Comparison of ENCODE assay signal across 8 mouse cellular contexts in genomic region chr2:26352291-26352910, GRCm38 (mm10). TPM values are rescaled to one million over a fixed set of nuclear protein-coding genes. Genes with fewer than 3 reads are reported as not detected.
DNase-seq lines count a peak whose midpoint lies in the region; ATAC-seq and TF ChIP-seq lines count a peak whose summit lies in the region.

No protein-coding gene starts in this region.

- H3K36me3 ChIP-seq in kidney, postnatal 0 days (ENCODE audit: insufficient read depth, low read length): peaks cover 17% of the 10 kb centered on the region; the same call in 1 of the 2 replicates
- peaks cover 22% of the 10 kb centered on the region for H3K36me3 ChIP-seq in E14TG2a.4 (ENCODE audit: insufficient read depth, low read length)
- peaks cover 30% of the 10 kb centered on the region for H3K36me3 ChIP-seq in heart, embryonic 13.5 days
- H3K36me3 ChIP-seq in liver, embryonic 15.5 days (replicated peaks): peaks cover 6% of the 10 kb centered on the region; the same call in 1 of the 2 replicates
- no peaks in the 10 kb centered on the region for H3K36me3 ChIP-seq in stomach, postnatal 0 days (ENCODE audit: control insufficient read depth, insufficient read depth, low read length)

- H3K27ac ChIP-seq in kidney, postnatal 0 days: peak overlapping the region; percentile 72
- no peak overlapping the region for H3K27ac ChIP-seq in heart, embryonic 13.5 days (replicated peaks)
- H3K27ac ChIP-seq in liver, embryonic 15.5 days (replicated peaks): 0 out of 2 replicates have a peak overlapping the region, but pooled peaks have one; percentile 2
- 0 out of 2 replicates have a peak overlapping the region, but pooled peaks have one; percentile 40 for H3K27ac ChIP-seq in stomach, postnatal 0 days (replicated peaks)

- TF ChIP-seq EP300 in stomach, postnatal 0 days (optimal IDR thresholded peaks at IDR 0.05): no peak

- 3% methylated on average over 35 of the region's 36 CpGs for WGBS in kidney, postnatal 0 days
- 4% methylated on average over 36 of the region's 36 CpGs for WGBS in heart, embryonic 13.5 days
- WGBS in liver, embryonic 15.5 days (ENCODE audit: insufficient replicate concordance): 5% methylated on average over 36 of the region's 36 CpGs
- WGBS in stomach, postnatal 0 days: 3% methylated on average over 36 of the region's 36 CpGs

- intact Hi-C loops in left cerebral cortex, postnatal 14 days (cut with DNase I): loop anchor here (1.0 to 10.0 kb wide), 2 partner anchors 52 to 198 kb away; no protein-coding TSS in a partner anchor

- peak overlapping the region; percentile 95 for H3K9ac ChIP-seq in kidney, postnatal 0 days (ENCODE audit: low read depth, low read length)
- H3K9ac ChIP-seq in heart, embryonic 13.5 days: peak overlapping the region; percentile 97
- peak overlapping the region; percentile 75 for H3K9ac ChIP-seq in liver, embryonic 15.5 days
- H3K9ac ChIP-seq in stomach, postnatal 0 days (ENCODE audit: low read length): peak overlapping the region; percentile 96

- H3K4me2 ChIP-seq in kidney, postnatal 0 days (ENCODE audit: low read length): peak overlapping the region; percentile 98
- H3K4me2 ChIP-seq in heart, embryonic 13.5 days: peak overlapping the region; percentile 99
- peak overlapping the region; percentile 94 for H3K4me2 ChIP-seq in liver, embryonic 15.5 days
- peak overlapping the region; percentile 99 for H3K4me2 ChIP-seq in stomach, postnatal 0 days (replicated peaks; ENCODE audit: low read depth)

- no peaks in the 10 kb centered on the region for H3K27me3 ChIP-seq in kidney, postnatal 0 days (ENCODE audit: insufficient read depth, low read length)
- peaks cover 8% of the 10 kb centered on the region; the same call in 1 of the 2 replicates for H3K27me3 ChIP-seq in E14TG2a.4 (ENCODE audit: insufficient read depth, low read length)
- H3K27me3 ChIP-seq in heart, embryonic 13.5 days (replicated peaks): no peaks in the 10 kb centered on the region
- no peaks in the 10 kb centered on the region for H3K27me3 ChIP-seq in liver, embryonic 15.5 days
- no peaks in the 10 kb centered on the region for H3K27me3 ChIP-seq in stomach, postnatal 0 days (ENCODE audit: control insufficient read depth, insufficient read depth, low read length)

- H3K9me3 ChIP-seq in kidney, postnatal 0 days (replicated peaks; ENCODE audit: low read length): no peaks in the 10 kb centered on the region
- no peaks in the 10 kb centered on the region for H3K9me3 ChIP-seq in E14TG2a.4 (ENCODE audit: low read length)
- H3K9me3 ChIP-seq in heart, embryonic 13.5 days: no peaks in the 10 kb centered on the region
- no peaks in the 10 kb centered on the region for H3K9me3 ChIP-seq in liver, embryonic 15.5 days (replicated peaks)
- no peaks in the 10 kb centered on the region for H3K9me3 ChIP-seq in stomach, postnatal 0 days (ENCODE audit: control insufficient read depth, low read length)

- no peak for DNase-seq in kidney, postnatal 0 days (ENCODE audit: low spot score)
- no peak for DNase-seq in kidney, postnatal 4 days
- DNase-seq in cerebellum, adult 11-12 months: peak; percentile 71
- peak; percentile 60 for DNase-seq in stomach, postnatal 0 days (ENCODE audit: low spot score)
- DNase-seq in left cerebral cortex, postnatal 14 days (ENCODE audit: low spot score in 2 of 2): no peak

- H3K4me1 ChIP-seq in kidney, postnatal 0 days (replicated peaks; ENCODE audit: insufficient read depth, low read length): peaks cover 11% of the 10 kb centered on the region; the same call in 1 of the 2 replicates
- peaks cover 46% of the 10 kb centered on the region for H3K4me1 ChIP-seq in E14TG2a.4 (replicated peaks; ENCODE audit: low read depth, low read length)
- peaks cover 31% of the 10 kb centered on the region for H3K4me1 ChIP-seq in heart, embryonic 13.5 days
- peaks cover 28% of the 10 kb centered on the region for H3K4me1 ChIP-seq in liver, embryonic 15.5 days (replicated peaks)
- no peaks in the 10 kb centered on the region; the same call in 1 of the 2 replicates for H3K4me1 ChIP-seq in stomach, postnatal 0 days (replicated peaks; ENCODE audit: control insufficient read depth, insufficient read depth)

- ATAC-seq in kidney, postnatal 0 days (replicated peaks; ENCODE audit: low FRiP score, low read depth): no peak
- ATAC-seq in heart, embryonic 13.5 days (ENCODE audit: extremely low read depth, insufficient number of reproducible peaks, low FRiP score, low TSS enrichment): no peak
- ATAC-seq in liver, embryonic 15.5 days (ENCODE audit: insufficient read depth): peak; percentile 21
- peak; percentile 12; the same call in 1 of the 2 replicates for ATAC-seq in stomach, postnatal 0 days (ENCODE audit: low FRiP score, low TSS enrichment)

- TF ChIP-seq CTCF in kidney, postnatal 0 days (IDR thresholded peaks at IDR 0.05; ENCODE audit: low read depth): no peak
- no peak for TF ChIP-seq CTCF in E14TG2a.4 (conservative IDR thresholded peaks at IDR 0.05; ENCODE audit: low read length)
- no peak for TF ChIP-seq CTCF in stomach, postnatal 0 days (IDR thresholded peaks at IDR 0.05; ENCODE audit: low read depth)

- peak overlapping the region; percentile 84 for H3K4me3 ChIP-seq in kidney, postnatal 0 days (replicated peaks; ENCODE audit: low read depth, low read length)
- peak overlapping the region; percentile 88 for H3K4me3 ChIP-seq in E14TG2a.4 (replicated peaks; ENCODE audit: low read length)
- peak overlapping the region; percentile 86 for H3K4me3 ChIP-seq in heart, embryonic 13.5 days
- peak overlapping the region; percentile 79 for H3K4me3 ChIP-seq in liver, embryonic 15.5 days (replicated peaks)
- H3K4me3 ChIP-seq in stomach, postnatal 0 days (ENCODE audit: low read depth, low read length): peak overlapping the region; percentile 79

RNA-seq across cellular contexts. Expression of gene Dnlz, which starts 0.5 kb away (rescaled TPM):
- 24.2 and 25.8 TPM in 2 replicates for polyA plus RNA-seq in kidney, postnatal 0 days (2015; fragmentation: Nextera tagmentation; extraction: Ambion mirVana)
- polyA plus RNA-seq in heart, embryonic 13.5 days (2015; fragmentation: Nextera tagmentation; extraction: Ambion mirVana): 27.5 and 28.7 TPM in 2 replicates
- polyA plus RNA-seq in liver, embryonic 15.5 days (2015; fragmentation: Nextera tagmentation; extraction: Ambion mirVana): 8.3 and 9.8 TPM in 2 replicates
- polyA plus RNA-seq in stomach, postnatal 0 days (2015; fragmentation: Nextera tagmentation; extraction: Ambion mirVana): 15.1 and 16.6 TPM in 2 replicates
- 10 to 100 TPM; 25.4 to 28.8 TPM for total RNA-seq in left cerebral cortex, postnatal 14 days (2021)

RNA-seq across cellular contexts. Expression of gene Card9, which starts 8.3 kb away (rescaled TPM):
- 1.1 TPM in 2 replicates for polyA plus RNA-seq in kidney, postnatal 0 days (2015; fragmentation: Nextera tagmentation; extraction: Ambion mirVana)
- polyA plus RNA-seq in heart, embryonic 13.5 days (2015; fragmentation: Nextera tagmentation; extraction: Ambion mirVana): 0.41 and 0.62 TPM in 2 replicates
- 2.3 and 2.9 TPM in 2 replicates for polyA plus RNA-seq in liver, embryonic 15.5 days (2015; fragmentation: Nextera tagmentation; extraction: Ambion mirVana)
- polyA plus RNA-seq in stomach, postnatal 0 days (2015; fragmentation: Nextera tagmentation; extraction: Ambion mirVana): 0.51 and 0.55 TPM in 2 replicates
- total RNA-seq in left cerebral cortex, postnatal 14 days (2021): 1 to 10 TPM; 2.4 to 2.8 TPM

RNA-seq across cellular contexts. Expression of gene Snapc4, which starts 28.1 kb away (rescaled TPM):
- polyA plus RNA-seq in kidney, postnatal 0 days (2015; fragmentation: Nextera tagmentation; extraction: Ambion mirVana): 12.9 and 14.6 TPM in 2 replicates
- 15.7 and 18.9 TPM in 2 replicates for polyA plus RNA-seq in heart, embryonic 13.5 days (2015; fragmentation: Nextera tagmentation; extraction: Ambion mirVana)
- polyA plus RNA-seq in liver, embryonic 15.5 days (2015; fragmentation: Nextera tagmentation; extraction: Ambion mirVana): 8.4 and 10.8 TPM in 2 replicates
- 7.4 and 9.5 TPM in 2 replicates for polyA plus RNA-seq in stomach, postnatal 0 days (2015; fragmentation: Nextera tagmentation; extraction: Ambion mirVana)
- total RNA-seq in left cerebral cortex, postnatal 14 days (2021): 10 to 100 TPM; 66.3 to 68.0 TPM

RNA-seq across cellular contexts. Expression of gene Entr1, which starts 36.7 kb away (rescaled TPM):
- 88.0 and 94.9 TPM in 2 replicates for polyA plus RNA-seq in kidney, postnatal 0 days (2015; fragmentation: Nextera tagmentation; extraction: Ambion mirVana)
- 70.8 and 72.4 TPM in 2 replicates for polyA plus RNA-seq in heart, embryonic 13.5 days (2015; fragmentation: Nextera tagmentation; extraction: Ambion mirVana)
- 38.2 and 42.8 TPM in 2 replicates for polyA plus RNA-seq in liver, embryonic 15.5 days (2015; fragmentation: Nextera tagmentation; extraction: Ambion mirVana)
- 52.6 and 58.9 TPM in 2 replicates for polyA plus RNA-seq in stomach, postnatal 0 days (2015; fragmentation: Nextera tagmentation; extraction: Ambion mirVana)
- 100 to 1,000 TPM; 172 to 175 TPM for total RNA-seq in left cerebral cortex, postnatal 14 days (2021)

RNA-seq across cellular contexts. Expression of gene Pmpca, which starts 36.7 kb away (rescaled TPM):
- polyA plus RNA-seq in kidney, postnatal 0 days (2015; fragmentation: Nextera tagmentation; extraction: Ambion mirVana): 74.3 and 80.9 TPM in 2 replicates
- polyA plus RNA-seq in heart, embryonic 13.5 days (2015; fragmentation: Nextera tagmentation; extraction: Ambion mirVana): 115 and 123 TPM in 2 replicates
- 61.5 and 61.6 TPM in 2 replicates for polyA plus RNA-seq in liver, embryonic 15.5 days (2015; fragmentation: Nextera tagmentation; extraction: Ambion mirVana)
- polyA plus RNA-seq in stomach, postnatal 0 days (2015; fragmentation: Nextera tagmentation; extraction: Ambion mirVana): 53.3 and 55.4 TPM in 2 replicates
- total RNA-seq in left cerebral cortex, postnatal 14 days (2021): 100 to 1,000 TPM; 116 to 117 TPM

Comparison
In these comparisons a context has a peak if more than half of its experiments do, and no peak if none do; other contexts are left out.
1. ATAC-seq: peak in liver, embryonic 15.5 days (single experiment) and stomach, postnatal 0 days (single experiment); none in kidney, postnatal 0 days (single experiment) and heart, embryonic 13.5 days (single experiment).
2. DNase-seq: peak in cerebellum, adult 11-12 months (single experiment) and stomach, postnatal 0 days (single experiment); none in kidney, postnatal 0 days (single experiment), kidney, postnatal 4 days (0 of 2) and left cerebral cortex, postnatal 14 days (0 of 2).
3. Peak in every context shown above with its lines, with median percentiles within 50 percentile points of each other: H3K4me2 ChIP-seq, H3K4me3 ChIP-seq and H3K9ac ChIP-seq.